Mouse (Mus musculus) forebrain, embryonic 16.5 days (tissue): Measurements from ENCODE around the gene Tymp. TPM values are rescaled to one million over a fixed set of nuclear protein-coding genes. Genes with fewer than 3 reads are reported as not detected.

Experiments used
- ATAC-seq: fragments of 200-750 bp; cut with Nextera tagmentation; 2 replicates; pipeline ENCODE4 v1.8.0; 2017; ENCODE audit warnings: mild to moderate bottlenecking, moderate library complexity
- H3K27ac ChIP-seq: fragments of 300-500 bp; sonication (generic); 2 replicates; pipeline ENCODE4 v1.5.1; 2014; ENCODE audit warnings: low read length, control low read depth
- H3K27me3 ChIP-seq: fragments of 300-500 bp; sonication (generic); replicated peaks from 2 replicates; pipeline ENCODE4 v1.6.1; 2014; ENCODE audit warnings: low read length; ENCODE audit not compliant: control insufficient read depth, insufficient read depth
- H3K36me3 ChIP-seq: fragments of 300-500 bp; sonication (generic); 2 replicates; pipeline ENCODE4 v1.6.1; 2014; ENCODE audit not compliant: control insufficient read depth, insufficient read depth
- H3K4me1 ChIP-seq: fragments of 300-500 bp; sonication (generic); replicated peaks from 2 replicates; pipeline ENCODE4 v1.6.1; 2014; ENCODE audit warnings: low read length; ENCODE audit not compliant: control insufficient read depth, insufficient read depth
- H3K4me2 ChIP-seq: fragments of 300-500 bp; sonication (generic); 2 replicates; pipeline ENCODE4 v1.6.1; 2014; ENCODE audit warnings: mild to moderate bottlenecking, low read length, control low read depth
- H3K4me3 ChIP-seq: fragments of 300-500 bp; sonication (generic); replicated peaks from 2 replicates; pipeline ENCODE4 v1.5.1; 2014; ENCODE audit warnings: mild to moderate bottlenecking, low read length, control low read depth
- H3K9ac ChIP-seq: fragments of 300-500 bp; sonication (generic); replicated peaks from 2 replicates; pipeline ENCODE4 v1.6.1; 2014; ENCODE audit warnings: low read depth, low read length, control low read depth
- H3K9me3 ChIP-seq: fragments of 300-500 bp; sonication (generic); 2 replicates; pipeline ENCODE4 v1.6.1; 2016; ENCODE audit warnings: low read length; ENCODE audit not compliant: control insufficient read depth
- WGBS: fragments of 180-500 bp; shearing (Covaris S2); extraction: QIAGEN DNeasy Blood & Tissue Kit; methylation state at CpG from one replicate; pipeline ENCODE4 v1.1.7; 2014; 5-methylcytosine and 5-hydroxymethylcytosine counted together
- polyA plus RNA-seq: library from polyadenylated mRNA; unstranded; fragments of >200 nt; fragmentation: Nextera tagmentation; extraction: Ambion mirVana; gene quantifications from 2 replicates; pipeline ENCODE4 v1.2.1, GENCODE M21; 2015

Gene Tymp
- polyA plus RNA-seq, 1 experiment from 2014 or later: 2.6 TPM

- Histone ChIP-seq H3K27ac (no peak overlapping the region), H3K4me1 (0 out of 2 replicates have a peak, but pooled peaks cover 2% of the 10 kb centered on the region), H3K4me2 (no peak overlapping the region), H3K27me3 (0 out of 2 replicates have a peak, but pooled peaks cover 4% of the 10 kb centered on the region), H3K36me3 (no peaks in the 10 kb centered on the region), H3K9ac (no peak overlapping the region), H3K9me3 (no peaks in the 10 kb centered on the region), H3K4me3 (no peak overlapping the region)
- ATAC-seq: no peak
- WGBS: 88% methylated on average over 4 of the region's 4 CpGs
Measured at GRCm38 (mm10) chr15:89323656-89324055, 53.2 kb downstream of the Tymp start.

GRCm38 (mm10) chr15:89322670-89323522 lies 53.9 kb downstream of the Tymp start, which contains the start of gene Adm2:
Gene Adm2, plus strand, starts transcription at chr15:89322720.
- 10% methylated on average over 26 of the region's 26 CpGs for WGBS
- Histone ChIP-seq H3K9ac (no peak within 1 kb of the TSS), H3K27ac (no peak within 1 kb of the TSS), H3K36me3 (no peaks in the 10 kb centered on the region), H3K4me3 (no peak within 1 kb of the TSS), H3K27me3 (0 out of 2 replicates have a peak, but pooled peaks cover 4% of the 10 kb centered on the region), H3K4me1 (0 out of 2 replicates have a peak, but pooled peaks cover 2% of the 10 kb centered on the region), H3K9me3 (no peaks in the 10 kb centered on the region), H3K4me2 (peak within 1 kb of the TSS; percentile 4; the same call in 1 of the 2 replicates)
- ATAC-seq: no peak

Other genes starting within 250 kb of the Tymp start
- 39.5 and 46.0 TPM in 2 replicates for gene Hdac10, start 248.3 kb downstream of the Tymp start, polyA plus RNA-seq
- 4.1 and 5.7 TPM in 2 replicates for gene Mapk12, start 236.3 kb downstream of the Tymp start, polyA plus RNA-seq
- gene Mapk11, start 227.4 kb downstream of the Tymp start, polyA plus RNA-seq: 39.1 and 46.8 TPM in 2 replicates
- gene Plxnb2, start 196.3 kb downstream of the Tymp start, polyA plus RNA-seq: 112 and 126 TPM in 2 replicates
- gene Dennd6b, start 180.5 kb downstream of the Tymp start, polyA plus RNA-seq: 60.7 and 83.2 TPM in 2 replicates
- 77.8 and 90.8 TPM in 2 replicates for gene Ppp6r2, start 165.5 kb downstream of the Tymp start, polyA plus RNA-seq
- 81.8 and 97.2 TPM in 2 replicates for gene Sbf1, start 61.7 kb downstream of the Tymp start, polyA plus RNA-seq
- not detected in 2 replicates for gene Adm2, start 54.3 kb downstream of the Tymp start, polyA plus RNA-seq
- gene Miox, start 42.6 kb downstream of the Tymp start, polyA plus RNA-seq: not detected in 2 replicates
- 29.5 and 32.3 TPM in 2 replicates for gene Lmf2, start 21.4 kb downstream of the Tymp start, polyA plus RNA-seq
- 138 and 140 TPM in 2 replicates for gene Ncaph2, start 21.3 kb downstream of the Tymp start, polyA plus RNA-seq
- 10.1 and 14.1 TPM in 2 replicates for gene Sco2, start 3.2 kb downstream of the Tymp start, polyA plus RNA-seq
- gene Odf3b, start 2.2 kb upstream of the Tymp start, polyA plus RNA-seq: 1.9 and 3.3 TPM in 2 replicates
- gene Klhdc7b, start 7.9 kb upstream of the Tymp start, polyA plus RNA-seq: not detected in 2 replicates
- gene Syce3, start 33.5 kb upstream of the Tymp start, polyA plus RNA-seq: not detected in 2 replicates
- 1.2 and 1.8 TPM in 2 replicates for gene Cpt1b, start 48.8 kb upstream of the Tymp start, polyA plus RNA-seq
- gene C730034F03Rik, start 52.5 kb upstream of the Tymp start, polyA plus RNA-seq: 5.2 and 7.0 TPM in 2 replicates
- gene Gm44502, start 52.7 kb upstream of the Tymp start, polyA plus RNA-seq: not detected in 2 replicates
- 77.7 and 79.3 TPM in 2 replicates for gene Chkb, start 52.9 kb upstream of the Tymp start, polyA plus RNA-seq
- 74.5 and 81.9 TPM in 2 replicates for gene Mapk8ip2, start 76.9 kb upstream of the Tymp start, polyA plus RNA-seq
- 23.9 and 27.9 TPM in 2 replicates for gene Arsa, start 100.4 kb upstream of the Tymp start, polyA plus RNA-seq
- 9.3 and 14.1 TPM in 2 replicates for gene Shank3, start 122.6 kb upstream of the Tymp start, polyA plus RNA-seq
- gene Acr, start 191.3 kb upstream of the Tymp start, polyA plus RNA-seq: 0.92 and 2.3 TPM in 2 replicates
- 53.6 and 64.4 TPM in 2 replicates for gene Rabl2, start 214.9 kb upstream of the Tymp start, polyA plus RNA-seq